Comparison of ENCODE assay signal across 8 mouse cellular contexts in the genomic region with DNA sequence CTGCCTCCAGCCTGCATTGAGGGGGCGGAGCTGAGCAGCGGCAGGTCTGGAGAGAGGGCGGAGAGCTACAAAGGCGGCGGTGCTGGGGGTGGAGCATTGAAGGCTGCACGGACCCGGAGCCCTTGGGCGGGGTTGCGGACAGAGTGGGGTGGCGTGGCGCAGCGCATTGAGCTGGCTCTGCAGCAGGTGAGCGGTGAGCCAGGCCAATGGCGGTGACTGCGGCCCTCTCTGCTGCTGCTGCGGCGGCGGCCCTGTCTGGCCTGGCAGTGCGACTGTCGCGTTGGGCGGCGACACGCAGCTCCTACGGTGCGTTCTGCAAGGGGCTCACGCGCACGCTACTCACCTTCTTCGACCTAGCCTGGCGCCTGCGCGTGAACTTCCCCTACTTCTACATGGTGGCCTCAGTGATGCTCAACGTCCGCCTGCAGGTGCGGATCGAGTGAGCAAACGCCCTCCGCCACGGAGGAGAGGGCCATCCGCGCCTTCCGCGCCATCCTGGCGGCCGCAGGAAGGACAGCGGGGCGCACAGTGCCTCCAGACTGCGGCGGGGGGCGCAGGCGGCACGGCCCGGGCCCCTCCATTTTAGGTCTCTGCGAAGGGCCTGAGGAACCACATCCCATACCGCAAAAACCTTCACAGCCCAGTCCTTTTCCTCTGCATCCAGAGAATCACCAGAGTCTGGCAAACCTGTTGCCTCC. TPM values are rescaled to one million over a fixed set of nuclear protein-coding genes. Genes with fewer than 3 reads are reported as not detected.
A peak's percentile ranks its signal among the peaks of the same experiment; 100 is the strongest.
DNase-seq lines count a peak whose midpoint lies in the region; ATAC-seq and TF ChIP-seq lines count a peak whose summit lies in the region.
"Not testable (repeated sequence)": the region's sequence is repeated elsewhere in the genome, so short reads cannot be mapped to it uniquely, and the experiment has no call there.

A gene (plus strand): TSS at position 156 of the 698 bp plus-strand sequence.

- not testable (repeated sequence) for H3K27me3 ChIP-seq in lung, postnatal 0 days (replicated peaks; ENCODE audit: insufficient read depth, low read length)

- peak; percentile 1 for DNase-seq in T-cell, adult 2 months (ENCODE audit: low spot score)
- peak; percentile 66 to 70 for DNase-seq in cerebellum, postnatal 14 days
- peak; percentile 20 to 22 for DNase-seq in frontal cortex, postnatal 25 days (ENCODE audit: low spot score in 2 of 2)
- DNase-seq in hindlimb bud, embryonic 11.5 days (ENCODE audit: extremely low spot score, low read depth, low spot score): peak; percentile 6
- DNase-seq in layer of hippocampus, postnatal 25 days (ENCODE audit: extremely low spot score in 1 of 2, low spot score in 1 of 2): peak; percentile 16 to 38
- peak; percentile 64 for DNase-seq in lung, postnatal 0 days (ENCODE audit: low spot score)
- peak; percentile 69 for DNase-seq in ovary, postnatal 36 days (ENCODE audit: low spot score)
- peak; percentile 31 for DNase-seq in thymus, postnatal 25 days

- not testable (repeated sequence) for H3K27ac ChIP-seq in lung, postnatal 0 days (ENCODE audit: low read length)

- not testable (repeated sequence) for H3K9me3 ChIP-seq in lung, postnatal 0 days (ENCODE audit: low read length)

- not testable (repeated sequence) for TF ChIP-seq CTCF in lung, postnatal 0 days (IDR thresholded peaks at IDR 0.05)

- not testable (repeated sequence) for H3K9ac ChIP-seq in lung, postnatal 0 days (replicated peaks; ENCODE audit: low read depth)

- not testable (repeated sequence) for H3K4me1 ChIP-seq in lung, postnatal 0 days (ENCODE audit: insufficient read depth, low read depth, low read length)

- peak within 1 kb of the TSS; percentile 33 for H3K4me3 ChIP-seq in lung, postnatal 0 days (ENCODE audit: low read depth, low read length)

- H3K36me3 ChIP-seq in lung, postnatal 0 days (ENCODE audit: insufficient read depth, low read length): not testable (repeated sequence)

- peak; percentile 95 for ATAC-seq in lung, postnatal 0 days

- peak within 1 kb of the TSS; percentile 60 for H3K4me2 ChIP-seq in lung, postnatal 0 days (replicated peaks; ENCODE audit: low read depth, low read length)

- not testable (repeated sequence) for TF ChIP-seq EP300 in lung, postnatal 0 days (IDR thresholded peaks at IDR 0.05)

- WGBS in lung, postnatal 0 days: 7% methylated on average over 14 of the region's 56 CpGs

RNA-seq across cellular contexts. Expression of the gene that starts here (rescaled TPM):
- total RNA-seq in layer of hippocampus, postnatal 25 days (2021): 10 to 100 TPM; 20.8 to 22.6 TPM
- 1.4 and 1.5 TPM in 2 replicates for polyA plus RNA-seq in lung, postnatal 0 days (2015; fragmentation: Nextera tagmentation; extraction: Ambion mirVana)

Comparison
In these comparisons a context has a peak if more than half of its experiments do, and no peak if none do; other contexts are left out.
1. DNase-seq: peak in every context shown above with its lines; median percentile 69 in ovary, postnatal 36 days; 68 in cerebellum, postnatal 14 days; 64 in lung, postnatal 0 days; 31 in thymus, postnatal 25 days; 27 in layer of hippocampus, postnatal 25 days; 21 in frontal cortex, postnatal 25 days; 6 in hindlimb bud, embryonic 11.5 days; 1 in T-cell, adult 2 months.